Mouse (Mus musculus) midbrain, embryonic 12.5 days (tissue): ENCODE results near the gene Exosc8. TPM values are rescaled to one million over a fixed set of nuclear protein-coding genes. Genes with fewer than 3 reads are reported as not detected.
"Not testable (repeated sequence)": the region's sequence is repeated elsewhere in the genome, so short reads cannot be mapped to it uniquely, and the experiment has no call there.

Source experiments
- ATAC-seq: fragments of 200-750 bp; cut with Nextera tagmentation; 2 replicates; pipeline ENCODE4 v1.8.0; 2017; ENCODE audit warnings: low read depth, moderate TSS enrichment, moderate library complexity; ENCODE audit not compliant: low FRiP score
- H3K27ac ChIP-seq: fragments of 300-500 bp; sonication (generic); replicated peaks from 2 replicates; pipeline ENCODE4 v1.5.1; 2016; ENCODE audit warnings: mild to moderate bottlenecking
- H3K27me3 ChIP-seq: fragments of 300-500 bp; sonication (generic); 2 replicates; pipeline ENCODE4 v1.6.1; 2016; ENCODE audit warnings: mild to moderate bottlenecking
- H3K36me3 ChIP-seq: fragments of 300-500 bp; sonication (generic); 2 replicates; pipeline ENCODE4 v1.6.1; 2016
- H3K4me1 ChIP-seq: fragments of 300-500 bp; sonication (generic); 2 replicates; pipeline ENCODE4 v1.6.1; 2016
- H3K4me2 ChIP-seq: fragments of 300-500 bp; sonication (generic); replicated peaks from 2 replicates; pipeline ENCODE4 v1.6.1; 2016; ENCODE audit warnings: mild to moderate bottlenecking, moderate library complexity
- H3K4me3 ChIP-seq: fragments of 300-500 bp; sonication (generic); 2 replicates; pipeline ENCODE4 v1.5.1; 2016; ENCODE audit warnings: mild to moderate bottlenecking
- H3K9ac ChIP-seq: fragments of 300-500 bp; sonication (generic); replicated peaks from 2 replicates; pipeline ENCODE4 v1.6.1; 2016; ENCODE audit warnings: mild to moderate bottlenecking, moderate library complexity
- H3K9me3 ChIP-seq: fragments of 300-500 bp; sonication (generic); 2 replicates; pipeline ENCODE4 v1.6.1; 2016; ENCODE audit warnings: mild to moderate bottlenecking
- WGBS: fragments of 180-500 bp; shearing (Covaris S2); methylation state at CpG from one replicate; pipeline ENCODE4 v1.1.7; 2016; 5-methylcytosine and 5-hydroxymethylcytosine counted together
- polyA plus RNA-seq: library from polyadenylated mRNA; unstranded; fragments of >200 nt; fragmentation: Nextera tagmentation; extraction: Ambion mirVana; gene quantifications from 2 replicates; pipeline ENCODE4 v1.2.1, GENCODE M21; 2016

The Exosc8 gene
- polyA plus RNA-seq, 1 experiment from 2014 or later = 109 TPM

- H3K9me3 ChIP-seq = no peaks in the 10 kb centered on the region
- H3K4me2 ChIP-seq = no peak overlapping the region
- H3K27me3 ChIP-seq = no peaks in the 10 kb centered on the region
- H3K27ac ChIP-seq = no peak overlapping the region
- H3K36me3 ChIP-seq = peaks cover 62% of the 10 kb centered on the region
- peaks cover 11% of the 10 kb centered on the region for H3K4me1 ChIP-seq
- 91% methylated on average over 8 of the region's 8 CpGs for WGBS
- no peak for ATAC-seq
- no peak overlapping the region for H3K9ac ChIP-seq
- H3K4me3 ChIP-seq = no peak overlapping the region
Observed at GRCm38 (mm10) chr3:54731626-54732150, 3.5 kb downstream of the Exosc8 start.

DNA sequence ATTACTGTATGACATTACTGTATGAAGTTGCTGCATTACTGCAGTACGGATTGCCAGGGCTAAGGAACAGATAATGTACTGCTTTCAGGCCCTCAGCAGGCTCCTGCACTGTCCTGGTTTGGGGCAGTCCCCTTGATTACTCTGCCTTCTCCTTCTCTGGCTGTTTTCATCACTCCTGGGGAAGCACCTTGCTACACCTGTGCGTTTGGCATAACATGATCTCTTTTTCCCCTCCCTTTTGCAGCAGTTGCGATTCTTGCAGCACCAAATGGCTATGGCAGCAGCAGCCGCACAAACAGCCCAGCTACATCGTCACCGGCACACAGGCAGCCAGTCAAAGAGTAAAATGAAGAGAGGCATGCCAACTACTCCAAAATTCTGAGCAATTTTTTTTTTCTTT lies 7.1 kb downstream of the Exosc8 start:
- Histone ChIP-seq H3K9me3 (no peaks in the 10 kb centered on the region), H3K4me1 (peaks cover under 1% of the 10 kb centered on the region; the same call in 1 of the 2 replicates), H3K4me3 (no peak overlapping the region), H3K27me3 (no peaks in the 10 kb centered on the region), H3K4me2 (no peak overlapping the region), H3K9ac (no peak overlapping the region), H3K36me3 (peaks cover 76% of the 10 kb centered on the region), H3K27ac (no peak overlapping the region)
- WGBS = 93% methylated on average over 6 of the region's 6 CpGs
- ATAC-seq = no peak

DNA sequence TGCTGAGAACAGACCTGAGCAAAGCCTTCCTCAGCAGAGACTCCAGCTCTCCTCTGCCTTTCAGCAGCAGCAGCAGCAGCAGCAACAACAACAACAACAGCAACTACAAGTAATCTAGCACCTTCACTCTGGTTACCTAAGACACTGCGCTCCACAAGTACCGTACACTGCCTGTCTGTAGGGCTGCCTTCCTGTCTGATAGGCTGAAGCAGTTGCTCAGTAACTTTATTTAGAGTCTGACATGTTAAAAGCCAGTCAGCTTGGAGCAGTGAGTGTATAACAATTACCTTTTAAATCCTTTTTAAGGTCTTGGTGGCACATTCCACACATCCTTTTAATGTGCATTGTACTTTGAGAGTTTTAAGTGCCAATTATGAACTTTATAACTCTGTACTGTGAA lies 7.6 kb downstream of the Exosc8 start:
- no peak overlapping the region for H3K4me3 ChIP-seq
- 96% methylated on average over 2 of the region's 2 CpGs for WGBS

GRCm38 (mm10) chr3:54725344-54725743 lies 9.8 kb downstream of the Exosc8 start:
- Histone ChIP-seq H3K9me3 (no peaks in the 10 kb centered on the region), H3K4me2 (no peak overlapping the region), H3K27me3 (no peaks in the 10 kb centered on the region), H3K36me3 (peaks cover 79% of the 10 kb centered on the region), H3K4me3 (no peak overlapping the region), H3K9ac (no peak overlapping the region), H3K27ac (no peak overlapping the region), H3K4me1 (no peaks in the 10 kb centered on the region)
- ATAC-seq = no peak
- WGBS = 96% methylated on average over 2 of the region's 2 CpGs

More for the DNA sequence above, 7.6 kb downstream of the Exosc8 start:
- Histone ChIP-seq H3K27ac (no peak overlapping the region), H3K9me3 (no peaks in the 10 kb centered on the region), H3K27me3 (no peaks in the 10 kb centered on the region), H3K4me1 (no peaks in the 10 kb centered on the region), H3K9ac (no peak overlapping the region), H3K4me2 (no peak overlapping the region), H3K36me3 (peaks cover 76% of the 10 kb centered on the region)
- ATAC-seq = no peak

GRCm38 (mm10) chr3:54723741-54724500 lies 11.3 kb downstream of the Exosc8 start:
- ATAC-seq = no peak
- H3K36me3 ChIP-seq = peaks cover 68% of the 10 kb centered on the region
- no peak overlapping the region for H3K27ac ChIP-seq
- H3K4me1 ChIP-seq = no peaks in the 10 kb centered on the region
- H3K4me2 ChIP-seq = no peak overlapping the region
- H3K27me3 ChIP-seq = no peaks in the 10 kb centered on the region
- no peak overlapping the region for H3K9ac ChIP-seq
- 87% methylated on average over 10 of the region's 10 CpGs for WGBS
- H3K9me3 ChIP-seq = no peaks in the 10 kb centered on the region
- no peak overlapping the region for H3K4me3 ChIP-seq

GRCm38 (mm10) chr3:54718947-54719346 lies 16.2 kb downstream of the Exosc8 start:
- no peak for ATAC-seq
- Histone ChIP-seq H3K9ac (no peak overlapping the region), H3K4me2 (no peak overlapping the region), H3K27ac (no peak overlapping the region), H3K4me1 (no peaks in the 10 kb centered on the region), H3K4me3 (no peak overlapping the region), H3K9me3 (no peaks in the 10 kb centered on the region), H3K36me3 (peaks cover 81% of the 10 kb centered on the region), H3K27me3 (no peaks in the 10 kb centered on the region)
- 62% methylated on average over 3 of the region's 3 CpGs for WGBS

- Histone ChIP-seq H3K9me3 (no peaks in the 10 kb centered on the region), H3K4me2 (no peak overlapping the region), H3K9ac (no peak overlapping the region), H3K36me3 (peaks cover 69% of the 10 kb centered on the region), H3K27me3 (no peaks in the 10 kb centered on the region), H3K4me1 (no peaks in the 10 kb centered on the region), H3K27ac (no peak overlapping the region), H3K4me3 (no peak overlapping the region)
- ATAC-seq = no peak
- 82% methylated on average over 6 of the region's 6 CpGs for WGBS
Observed at GRCm38 (mm10) chr3:54717348-54717747, 17.8 kb downstream of the Exosc8 start.

GRCm38 (mm10) chr3:54715461-54715860 lies 19.7 kb downstream of the Exosc8 start:
- no peak overlapping the region for H3K9ac ChIP-seq
- no peak overlapping the region for H3K27ac ChIP-seq
- H3K9me3 ChIP-seq = no peaks in the 10 kb centered on the region
- no peak overlapping the region for H3K4me2 ChIP-seq
- H3K4me3 ChIP-seq = no peak overlapping the region
- peaks cover 69% of the 10 kb centered on the region for H3K36me3 ChIP-seq
- H3K4me1 ChIP-seq = no peaks in the 10 kb centered on the region
- no peaks in the 10 kb centered on the region for H3K27me3 ChIP-seq
- no peak for ATAC-seq
- 93% methylated on average over 6 of the region's 6 CpGs for WGBS

DNA sequence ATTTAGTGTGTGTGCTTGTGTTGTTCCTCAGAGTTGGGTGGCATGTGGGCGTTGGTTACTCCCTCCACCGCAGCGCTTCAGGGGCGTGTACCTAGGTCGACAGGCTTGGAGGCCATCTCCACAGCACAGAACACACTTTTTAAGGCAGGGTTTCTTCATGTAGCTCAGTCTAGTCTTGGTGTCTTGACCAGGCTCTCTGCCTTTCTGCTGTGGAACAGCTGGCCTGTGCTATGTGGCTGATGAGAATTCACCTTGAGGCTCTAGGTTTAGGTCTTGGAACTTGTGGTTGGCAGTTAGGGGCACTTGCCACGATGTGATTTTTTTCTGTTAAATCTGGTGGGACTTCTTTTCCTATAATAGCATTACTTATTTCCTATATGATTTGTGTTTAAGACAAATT lies 20.9 kb downstream of the Exosc8 start, which contains the start of gene Gm21958:
Gene Gm21958 (minus strand): TSS at position 101 of the 400 bp plus-strand sequence.
- ATAC-seq = no peak
- Histone ChIP-seq H3K36me3 (peaks cover 78% of the 10 kb centered on the region), H3K27me3 (no peaks in the 10 kb centered on the region), H3K4me1 (no peaks in the 10 kb centered on the region), H3K9ac (no peak within 1 kb of the TSS), H3K9me3 (no peaks in the 10 kb centered on the region), H3K4me3 (no peak within 1 kb of the TSS), H3K4me2 (no peak within 1 kb of the TSS), H3K27ac (no peak within 1 kb of the TSS)
- 96% methylated on average over 6 of the region's 6 CpGs for WGBS

DNA sequence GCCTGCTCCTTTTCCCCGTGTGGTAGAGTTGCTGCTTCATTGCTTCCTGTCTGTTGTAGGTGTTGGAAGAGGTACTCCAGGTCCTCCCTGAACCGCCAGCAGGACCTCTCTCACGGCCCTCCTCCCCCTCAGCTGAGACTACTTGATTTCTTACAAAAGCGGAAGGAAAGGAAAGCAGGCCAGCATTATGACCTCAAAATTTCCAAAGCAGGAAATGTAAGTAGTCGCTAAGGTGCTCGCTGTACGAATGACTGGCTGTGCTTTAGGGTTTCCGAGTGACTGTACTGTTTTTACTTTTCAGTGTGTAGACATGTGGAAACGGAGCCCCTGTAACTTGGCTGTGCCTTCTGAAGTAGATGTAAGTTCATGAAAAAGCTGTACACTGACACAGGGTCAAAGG lies 26.2 kb downstream of the Exosc8 start:
- Histone ChIP-seq H3K4me3 (no peak overlapping the region), H3K4me1 (no peaks in the 10 kb centered on the region), H3K4me2 (no peak overlapping the region), H3K36me3 (peaks cover 74% of the 10 kb centered on the region), H3K27ac (no peak overlapping the region), H3K9me3 (no peaks in the 10 kb centered on the region), H3K27me3 (no peaks in the 10 kb centered on the region), H3K9ac (no peak overlapping the region)
- WGBS = 89% methylated on average over 9 of the region's 9 CpGs
- ATAC-seq = no peak

GRCm38 (mm10) chr3:54704106-54704505 lies 31.1 kb downstream of the Exosc8 start:
- not testable (repeated sequence) for H3K27ac ChIP-seq

GRCm38 (mm10) chr3:54699759-54700301 lies 35.4 kb downstream of the Exosc8 start:
- no peaks in the 10 kb centered on the region for H3K27me3 ChIP-seq

More at GRCm38 (mm10) chr3:54704106-54704505, 31.1 kb downstream of the Exosc8 start:
- H3K4me2 ChIP-seq, H3K4me1 ChIP-seq, H3K9ac ChIP-seq, H3K9me3 ChIP-seq, H3K27me3 ChIP-seq, H3K4me3 ChIP-seq, ATAC-seq: not testable (repeated sequence)
- 97% methylated on average over 8 of the region's 8 CpGs for WGBS
- peaks cover 73% of the 10 kb centered on the region for H3K36me3 ChIP-seq

More at GRCm38 (mm10) chr3:54699759-54700301, 35.4 kb downstream of the Exosc8 start:
- Histone ChIP-seq H3K4me2 (no peak overlapping the region), H3K4me3 (no peak overlapping the region), H3K36me3 (peaks cover 73% of the 10 kb centered on the region), H3K9ac (no peak overlapping the region), H3K4me1 (no peaks in the 10 kb centered on the region), H3K9me3 (no peaks in the 10 kb centered on the region), H3K27ac (no peak overlapping the region)
- 90% methylated on average over 5 of the region's 5 CpGs for WGBS
- ATAC-seq = no peak
